Mouse (Mus musculus): ENCODE results near the gene Ces1h. TPM values are rescaled to one million over a fixed set of nuclear protein-coding genes. Genes with fewer than 3 reads are reported as not detected.
"Not testable (repeated sequence)": the region's sequence is repeated elsewhere in the genome, so short reads cannot be mapped to it uniquely, and the experiment has no call there.

Gene Ces1h
- polyA plus RNA-seq (2012; rRNA removed), result not detected in 2 replicates

GRCm38 (mm10) chr8:93379625-93380024 lies at the start of gene Ces1h:
Gene Ces1h, minus strand, starts transcription at chr8:93379725.
- DNase-seq (ENCODE audit: low read depth), result no peak

GRCm38 (mm10) chr8:93427195-93427594 lies 47.7 kb upstream of the Ces1h start:
- no peak for DNase-seq (ENCODE audit: low read depth)

GRCm38 (mm10) chr8:93415387-93415786 lies 35.9 kb upstream of the Ces1h start:
- no peak for DNase-seq (ENCODE audit: low read depth)

- no peak for DNase-seq (ENCODE audit: low read depth)
Measured at GRCm38 (mm10) chr8:93408830-93409229, 29.3 kb upstream of the Ces1h start.

GRCm38 (mm10) chr8:93399698-93400097 lies 20.2 kb upstream of the Ces1h start:
- DNase-seq (ENCODE audit: low read depth), result no peak

- no peak for DNase-seq (ENCODE audit: low read depth)
Measured at GRCm38 (mm10) chr8:93398044-93398443, 18.5 kb upstream of the Ces1h start.

GRCm38 (mm10) chr8:93394079-93394619 lies 14.6 kb upstream of the Ces1h start:
- DNase-seq (ENCODE audit: low read depth), result not testable (repeated sequence)

GRCm38 (mm10) chr8:93369481-93369880 lies 10.0 kb downstream of the Ces1h start:
- DNase-seq (ENCODE audit: low read depth), result no peak

GRCm38 (mm10) chr8:93360113-93360512 lies 19.4 kb downstream of the Ces1h start:
- DNase-seq (ENCODE audit: low read depth), result no peak

- no peak for DNase-seq (ENCODE audit: low read depth)
Measured at GRCm38 (mm10) chr8:93339531-93339930, 40.0 kb downstream of the Ces1h start.

- no peak for DNase-seq (ENCODE audit: low read depth)
Measured at GRCm38 (mm10) chr8:93337207-93337606, 42.3 kb downstream of the Ces1h start, which contains the start of gene Ces1g. Gene Ces1g, minus strand, starts transcription at chr8:93337308.

- no peak for DNase-seq (ENCODE audit: low read depth)
Measured at GRCm38 (mm10) chr8:93332703-93333102, 46.8 kb downstream of the Ces1h start.

- DNase-seq (ENCODE audit: low read depth), result no peak
Measured at GRCm38 (mm10) chr8:93331151-93331550, 48.4 kb downstream of the Ces1h start.

GRCm38 (mm10) chr8:93325123-93325522 lies 54.4 kb downstream of the Ces1h start:
- DNase-seq (ENCODE audit: low read depth), result no peak

- no peak for DNase-seq (ENCODE audit: low read depth)
Measured at GRCm38 (mm10) chr8:93317031-93317430, 62.5 kb downstream of the Ces1h start.

GRCm38 (mm10) chr8:93315557-93315956 lies 64.0 kb downstream of the Ces1h start:
- no peak for DNase-seq (ENCODE audit: low read depth)

Other genes with a start within 250 kb of the Ces1h start
- 1.7 TPM in 1 of 2 replicates, not detected in the other for gene Ces1c, start 248.4 kb downstream of the Ces1h start, polyA plus RNA-seq (2012; rRNA removed)
- 764 and 996 TPM in 2 replicates for gene Ces1d, start 181.9 kb downstream of the Ces1h start, polyA plus RNA-seq (2012; rRNA removed)
- gene Ces1e, start 150.1 kb downstream of the Ces1h start, polyA plus RNA-seq (2012; rRNA removed), result 4.3 and 7.2 TPM in 2 replicates
- gene Ces1f, start 100.0 kb downstream of the Ces1h start, polyA plus RNA-seq (2012; rRNA removed), result 19.4 and 35.6 TPM in 2 replicates
- 0.06 TPM in 1 of 2 replicates, not detected in the other for gene Ces1g, start 42.4 kb downstream of the Ces1h start, polyA plus RNA-seq (2012; rRNA removed)
- gene Ces5a, start 156.1 kb upstream of the Ces1h start, polyA plus RNA-seq (2012; rRNA removed), result 1,018 and 1,611 TPM in 2 replicates